Comparison of ENCODE assay signal across 23 mouse cellular contexts in genomic region chr6:35705587-35705986, GRCm38 (mm10).
DNase-seq lines count a peak whose midpoint lies in the region; ATAC-seq and TF ChIP-seq lines count a peak whose summit lies in the region.
"Had no signal": no experiment of that assay in that cellular context is flagged by ENCODE, and none has a peak within 500 bp of the region (broad histone marks: within the 10 kb centered on the region; RNA-seq: fewer than 3 reads in every experiment).

No protein-coding gene starts in this region.

- no peak overlapping the region for H3K4me2 ChIP-seq in lung, postnatal 0 days (replicated peaks; ENCODE audit: low read depth, low read length)
- H3K4me2 ChIP-seq: embryonic facial prominence, embryonic 12.5 days; forebrain, embryonic 13.5 days; hindbrain, embryonic 12.5 days; liver, embryonic 11.5 days had no signal

- WGBS in lung, postnatal 0 days = 79% methylated on average over 3 of the region's 3 CpGs

- no peak for ATAC-seq in lung, postnatal 0 days
- ATAC-seq: forebrain, embryonic 13.5 days; inflammation-experienced regulatory T-cells, adult 6 months had no signal

- H3K9me3 ChIP-seq in lung, postnatal 0 days (ENCODE audit: low read length) = no peaks in the 10 kb centered on the region
- H3K9me3 ChIP-seq: embryonic facial prominence, embryonic 12.5 days; forebrain, embryonic 13.5 days; heart, embryonic 10.5 days; hindbrain, embryonic 12.5 days; megakaryocyte, embryonic 14.5 days had no signal

- H3K27me3 ChIP-seq in lung, postnatal 0 days (replicated peaks; ENCODE audit: insufficient read depth, low read length) = no peaks in the 10 kb centered on the region
- H3K27me3 ChIP-seq: embryonic facial prominence, embryonic 12.5 days; forebrain, embryonic 13.5 days; hindbrain, embryonic 12.5 days; megakaryocyte, embryonic 14.5 days had no signal

- intact Hi-C loops in left cerebral cortex, postnatal 4 days (cut with DNase I) = no loop called here
- intact Hi-C loops in left cerebral cortex, postnatal 36 days (cut with DNase I) = no loop called here

- TF ChIP-seq EP300 in lung, postnatal 0 days (IDR thresholded peaks at IDR 0.05) = no peak

- H3K4me3 ChIP-seq in lung, postnatal 0 days (ENCODE audit: low read depth, low read length) = no peak overlapping the region
- H3K4me3 ChIP-seq: embryonic facial prominence, embryonic 12.5 days; erythroblast, embryonic 14.5 days; forebrain, embryonic 13.5 days; heart, embryonic 10.5 days; hindbrain, embryonic 12.5 days; megakaryocyte, embryonic 14.5 days; myocyte had no signal

- no peaks in the 10 kb centered on the region for H3K4me1 ChIP-seq in lung, postnatal 0 days (ENCODE audit: insufficient read depth, low read depth, low read length)
- H3K4me1 ChIP-seq: embryonic facial prominence, embryonic 12.5 days; forebrain, embryonic 13.5 days; heart, embryonic 10.5 days; hindbrain, embryonic 12.5 days; megakaryocyte, embryonic 14.5 days had no signal

- no peak for TF ChIP-seq CTCF in lung, postnatal 0 days (IDR thresholded peaks at IDR 0.05)

- DNase-seq in left cerebral cortex, adult 11 months (ENCODE audit: low spot score) = peak; percentile 7
- DNase-seq in left cerebral cortex, postnatal 4 days = no peak
- peak; percentile 76 for DNase-seq in cerebellum, adult 11-12 months
- peak; percentile 72 for DNase-seq in cerebellum, adult 9-10 months
- peak; percentile 10 to 11 for DNase-seq in left cerebral cortex, postnatal 36 days (ENCODE audit: low spot score in 2 of 2)
- DNase-seq in kidney, adult 8-10 months = no peak
- no peak for DNase-seq in lung, postnatal 0 days (ENCODE audit: low spot score)
- DNase-seq: adrenal gland, adult 8-10 months; heart, postnatal 14 days; kidney, adult 9 months; kidney, postnatal 25 days; lung, adult 18-20 months; midbrain, embryonic 14.5 days had no signal

- no peak overlapping the region for H3K9ac ChIP-seq in lung, postnatal 0 days (replicated peaks; ENCODE audit: low read depth)
- H3K9ac ChIP-seq: embryonic facial prominence, embryonic 12.5 days; forebrain, embryonic 13.5 days; hindbrain, embryonic 12.5 days had no signal

- H3K36me3 ChIP-seq in lung, postnatal 0 days (ENCODE audit: insufficient read depth, low read length) = no peaks in the 10 kb centered on the region
- H3K36me3 ChIP-seq: embryonic facial prominence, embryonic 12.5 days; heart, embryonic 10.5 days; hindbrain, embryonic 12.5 days had no signal

- H3K27ac ChIP-seq in lung, postnatal 0 days (ENCODE audit: low read length) = no peak overlapping the region
- H3K27ac ChIP-seq: embryonic facial prominence, embryonic 12.5 days; forebrain, embryonic 13.5 days; heart, embryonic 10.5 days; hindbrain, embryonic 12.5 days; stomach, postnatal 0 days had no signal

Comparison
In these comparisons a context has a peak if more than half of its experiments do, and no peak if none do; other contexts are left out.
1. DNase-seq: peak in left cerebral cortex, adult 11 months (single experiment), cerebellum, adult 11-12 months (single experiment), cerebellum, adult 9-10 months (single experiment) and left cerebral cortex, postnatal 36 days (2 of 2); none in left cerebral cortex, postnatal 4 days (single experiment), kidney, adult 8-10 months (0 of 2) and lung, postnatal 0 days (single experiment).